Mouse (Mus musculus) heart, adult 18-20 months (tissue): ENCODE measurements around the gene Ptprg. TPM values are rescaled to one million over a fixed set of nuclear protein-coding genes. Genes with fewer than 3 reads are reported as not detected.
"Not testable (repeated sequence)": the region's sequence is repeated elsewhere in the genome, so short reads cannot be mapped to it uniquely, and the experiment has no call there.

Experiments
- DNase-seq, 2 experiments: peaks; one replicate each; pipeline ENCODE4 v3.0.0; 2021 to 2022; ENCODE audit warnings: mixed read lengths in 1 of 2
- total RNA-seq, 2 experiments: library from RNA; stranded (reverse); gene quantifications; 2 replicates each; pipeline ENCODE4 v1.2.3; 2021

Ptprg gene
- total RNA-seq, 2 experiments from 2014 or later: 46.4 to 51.8 TPM

- DNase-seq: no peak
Observed at GRCm38 (mm10) chr14:12056912-12057524, 503.7 kb downstream of the Ptprg start.

- DNase-seq: peak; percentile 66 to 72
Observed at GRCm38 (mm10) chr14:12057856-12058255, 504.5 kb downstream of the Ptprg start.

- peak; percentile 80 to 90 for DNase-seq
Observed at GRCm38 (mm10) chr14:12059149-12059548, 505.8 kb downstream of the Ptprg start.

GRCm38 (mm10) chr14:12061313-12061712 is 508.0 kb downstream of the Ptprg start:
- not testable (repeated sequence) for DNase-seq

- peak in 1 of 2 experiments; percentile 73 for DNase-seq
Observed at GRCm38 (mm10) chr14:12062628-12063360, 509.5 kb downstream of the Ptprg start.

GRCm38 (mm10) chr14:12065001-12065400 is 511.7 kb downstream of the Ptprg start:
- no peak for DNase-seq

GRCm38 (mm10) chr14:12065736-12066135 is 512.4 kb downstream of the Ptprg start:
- DNase-seq: no peak

- DNase-seq: no peak
Observed at GRCm38 (mm10) chr14:12069707-12070106, 516.4 kb downstream of the Ptprg start.

- DNase-seq: no peak
Observed at GRCm38 (mm10) chr14:12070361-12070760, 517.0 kb downstream of the Ptprg start.

- peak in 1 of 2 experiments; percentile 19 for DNase-seq
Observed at GRCm38 (mm10) chr14:12070856-12071465, 517.6 kb downstream of the Ptprg start.

GRCm38 (mm10) chr14:12072026-12072861 is 518.9 kb downstream of the Ptprg start:
- DNase-seq: no peak

GRCm38 (mm10) chr14:12073408-12074107 is 520.2 kb downstream of the Ptprg start:
- DNase-seq: no peak

GRCm38 (mm10) chr14:12077193-12077592 is 523.9 kb downstream of the Ptprg start:
- DNase-seq: peak in 1 of 2 experiments; percentile 33

- DNase-seq: no peak
Observed at GRCm38 (mm10) chr14:12079250-12079649, 525.9 kb downstream of the Ptprg start.

GRCm38 (mm10) chr14:12079833-12080401 is 526.6 kb downstream of the Ptprg start:
- no peak for DNase-seq

- DNase-seq: no peak
Observed at GRCm38 (mm10) chr14:12082131-12082921, 529.0 kb downstream of the Ptprg start.

GRCm38 (mm10) chr14:12084076-12084475 is 530.7 kb downstream of the Ptprg start:
- DNase-seq: no peak

GRCm38 (mm10) chr14:12085078-12085477 is 531.7 kb downstream of the Ptprg start:
- no peak for DNase-seq

GRCm38 (mm10) chr14:12086167-12086566 is 532.8 kb downstream of the Ptprg start:
- no peak for DNase-seq

GRCm38 (mm10) chr14:12089954-12090353 is 536.6 kb downstream of the Ptprg start:
- DNase-seq: no peak
